Mouse (Mus musculus) thymus, adult 2 months (tissue): ENCODE results near the gene A730049H05Rik. TPM values are rescaled to one million over a fixed set of nuclear protein-coding genes. Genes with fewer than 3 reads are reported as not detected.

ENCODE experiments used
- DNase-seq: peaks from one replicate; pipeline ENCODE4 v3.0.0; 2021
- H3K27ac ChIP-seq: fragments of 200-500 bp; 2 replicates; pipeline ENCODE4 v1.5.1; 2012; ENCODE audit warnings: low read length, control low read depth; ENCODE audit not compliant: control insufficient read depth, insufficient read depth
- H3K27me3 ChIP-seq: fragments of 200-500 bp; 2 replicates; pipeline ENCODE4 v1.6.1; 2012; ENCODE audit warnings: mild to moderate bottlenecking, low read length, moderate library complexity, mixed read lengths; ENCODE audit not compliant: control insufficient read depth, insufficient read depth
- H3K36me3 ChIP-seq: fragments of 200-500 bp; 2 replicates; pipeline ENCODE4 v1.6.1; 2012; ENCODE audit warnings: mild to moderate bottlenecking, low read length, moderate library complexity; ENCODE audit not compliant: control insufficient read depth, insufficient read depth
- H3K4me1 ChIP-seq: fragments of 200-500 bp; replicated peaks from 2 replicates; pipeline ENCODE4 v1.6.1; 2012; ENCODE audit warnings: low read length; ENCODE audit not compliant: control insufficient read depth, insufficient read depth
- H3K4me3 ChIP-seq: fragments of 200-500 bp; 2 replicates; pipeline ENCODE4 v1.5.1; 2012; ENCODE audit warnings: mild to moderate bottlenecking, low read length, control low read depth, moderate library complexity; ENCODE audit not compliant: control insufficient read depth, insufficient read depth
- CTCF ChIP-seq: fragments of 200-500 bp; IDR thresholded peaks from 2 replicates; pipeline ENCODE4 v1.5.1; 2012; ENCODE audit warnings: mild to moderate bottlenecking, control low read depth, low read length, moderate library complexity, borderline replicate concordance; ENCODE audit not compliant: control insufficient read depth, poor library complexity, insufficient read depth; ENCODE audit errors: extremely low read depth
- POLR2A ChIP-seq: fragments of 200-500 bp; IDR thresholded peaks from 2 replicates; pipeline ENCODE4 v1.6.1; 2012; ENCODE audit warnings: mild to moderate bottlenecking, low read length, control low read depth, moderate library complexity; ENCODE audit not compliant: control insufficient read depth, poor library complexity, insufficient read depth; ENCODE audit errors: extremely low read depth
- WGBS: fragments of 180-500 bp; shearing (Covaris S2); methylation state at CpG from one replicate; pipeline ENCODE4 v1.1.7; 2018; 5-methylcytosine and 5-hydroxymethylcytosine counted together
- polyA plus RNA-seq: library from polyadenylated mRNA; depleted of rRNA; stranded (reverse); fragments of >200 nt; gene quantifications from 2 replicates; pipeline ENCODE4 v1.2.3, GENCODE M21; 2012

The A730049H05Rik gene
- polyA plus RNA-seq, 1 experiment: 0.07 TPM

- WGBS: 90% methylated on average over 5 of the region's 5 CpGs
- no peak for TF ChIP-seq CTCF
- TF ChIP-seq POLR2A: no peak
- no peak for DNase-seq
- Histone ChIP-seq H3K36me3 (no peaks in the 10 kb centered on the region), H3K4me3 (no peak overlapping the region), H3K4me1 (no peaks in the 10 kb centered on the region), H3K27ac (no peak overlapping the region), H3K27me3 (no peaks in the 10 kb centered on the region)
Measured at GRCm38 (mm10) chr6:92860285-92860912, 44.1 kb downstream of the A730049H05Rik start.

- Histone ChIP-seq H3K36me3 (no peaks in the 10 kb centered on the region), H3K4me1 (no peaks in the 10 kb centered on the region), H3K4me3 (no peak overlapping the region), H3K27ac (no peak overlapping the region), H3K27me3 (no peaks in the 10 kb centered on the region)
- no peak for TF ChIP-seq CTCF
- TF ChIP-seq POLR2A: no peak
- WGBS: 92% methylated on average over 9 of the region's 9 CpGs
- no peak for DNase-seq
Measured at GRCm38 (mm10) chr6:92862599-92862998, 46.3 kb downstream of the A730049H05Rik start.

DNA sequence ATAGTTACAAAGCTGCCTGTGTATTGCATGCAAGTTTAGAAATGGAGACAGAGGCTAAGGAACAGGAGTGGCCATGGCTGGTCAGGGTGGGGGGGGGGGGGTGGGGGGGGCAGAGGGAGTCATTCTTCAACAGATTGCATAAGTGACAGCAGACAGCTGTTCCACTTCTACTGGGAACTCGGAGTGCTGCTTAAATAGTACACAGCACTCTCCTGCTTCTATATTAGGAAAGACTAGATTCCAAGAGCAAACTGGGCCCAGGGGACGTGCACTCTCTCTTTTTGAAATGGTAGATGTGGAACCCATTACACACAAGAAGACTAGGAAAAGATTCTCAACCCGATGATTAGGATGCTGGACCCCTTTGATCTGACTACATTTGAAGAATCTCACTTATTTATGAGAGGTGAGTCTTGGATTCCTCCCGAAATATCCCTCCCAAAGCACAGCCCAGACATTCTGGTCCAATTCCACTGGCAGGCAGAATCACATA lies 52.9 kb downstream of the A730049H05Rik start, which contains the start of gene Gm15737:
Gene Gm15737 (plus strand): TSS at position 269 of the 493 bp plus-strand sequence.
- 88% methylated on average over 4 of the region's 4 CpGs for WGBS
- DNase-seq: no peak
- Histone ChIP-seq H3K4me1 (no peaks in the 10 kb centered on the region), H3K27me3 (no peaks in the 10 kb centered on the region), H3K4me3 (no peak within 1 kb of the TSS), H3K27ac (no peak within 1 kb of the TSS), H3K36me3 (no peaks in the 10 kb centered on the region)
- no peak for TF ChIP-seq POLR2A
- TF ChIP-seq CTCF: no peak

GRCm38 (mm10) chr6:92869582-92870219 lies 53.4 kb downstream of the A730049H05Rik start:
- no peak for DNase-seq
- Histone ChIP-seq H3K4me3 (no peak overlapping the region), H3K4me1 (no peaks in the 10 kb centered on the region), H3K36me3 (no peaks in the 10 kb centered on the region), H3K27me3 (no peaks in the 10 kb centered on the region), H3K27ac (no peak overlapping the region)
- no peak for TF ChIP-seq POLR2A
- 91% methylated on average over 16 of the region's 16 CpGs for WGBS

GRCm38 (mm10) chr6:92871813-92872212 lies 55.5 kb downstream of the A730049H05Rik start:
- TF ChIP-seq POLR2A (no peak), CTCF (no peak)

DNA sequence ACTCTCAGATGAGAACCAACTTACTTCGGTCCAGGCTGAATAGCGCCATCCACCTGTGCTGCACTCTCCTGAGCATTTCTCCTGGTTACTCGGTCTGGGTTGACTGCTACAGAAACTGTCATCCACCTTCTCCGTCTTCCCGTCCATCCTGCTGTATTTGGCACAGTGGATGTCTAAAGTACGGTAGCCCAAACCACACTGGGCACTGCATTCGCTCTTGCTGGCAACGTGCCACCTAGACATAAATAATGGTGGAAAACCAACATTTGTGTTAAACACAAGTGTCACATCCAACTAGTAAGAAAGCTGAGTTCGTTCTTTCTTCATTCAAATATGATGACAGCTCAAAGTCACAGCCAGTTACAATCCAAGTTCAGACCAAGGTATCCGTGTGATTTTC lies 56.5 kb downstream of the A730049H05Rik start:
- Histone ChIP-seq H3K4me1 (no peaks in the 10 kb centered on the region), H3K27ac (no peak overlapping the region), H3K36me3 (no peaks in the 10 kb centered on the region), H3K4me3 (no peak overlapping the region), H3K27me3 (no peaks in the 10 kb centered on the region)
- no peak for DNase-seq
- no peak for TF ChIP-seq CTCF
- TF ChIP-seq POLR2A: no peak
- WGBS: 87% methylated on average over 10 of the region's 10 CpGs

More at GRCm38 (mm10) chr6:92871813-92872212, 55.5 kb downstream of the A730049H05Rik start:
- DNase-seq: no peak
- Histone ChIP-seq H3K36me3 (no peaks in the 10 kb centered on the region), H3K4me1 (no peaks in the 10 kb centered on the region), H3K27me3 (no peaks in the 10 kb centered on the region), H3K4me3 (no peak overlapping the region), H3K27ac (no peak overlapping the region)
- WGBS: 86% methylated on average over 4 of the region's 4 CpGs
